Mouse (Mus musculus) NIH3T3 (cell line): ENCODE results near the gene Sv2c.

Experiments
- DNase-seq: peaks from one replicate; pipeline ENCODE4 v3.0.0-alpha.2; 2012; ENCODE audit warnings: low read depth

The Sv2c gene

DNA sequence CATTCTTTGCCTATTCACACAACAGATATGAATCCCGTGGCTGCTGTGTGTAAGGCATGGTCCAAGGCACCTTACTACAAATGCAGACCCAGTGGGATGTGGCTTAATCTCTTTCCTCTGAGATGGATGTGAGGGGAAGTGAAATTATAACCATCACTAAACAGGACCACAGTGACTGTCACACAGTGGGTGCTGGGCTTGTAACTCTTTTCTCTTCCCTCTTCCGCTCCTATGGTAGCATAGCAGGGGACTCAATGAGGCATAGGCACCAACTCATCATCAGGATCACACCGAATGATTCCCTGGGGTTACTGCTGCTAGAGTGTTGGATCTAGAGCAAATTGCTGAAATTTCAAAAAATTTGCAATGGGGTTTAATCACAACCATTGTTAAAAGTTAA, 188.5 kb downstream of the Sv2c start:
- no peak for DNase-seq

DNA sequence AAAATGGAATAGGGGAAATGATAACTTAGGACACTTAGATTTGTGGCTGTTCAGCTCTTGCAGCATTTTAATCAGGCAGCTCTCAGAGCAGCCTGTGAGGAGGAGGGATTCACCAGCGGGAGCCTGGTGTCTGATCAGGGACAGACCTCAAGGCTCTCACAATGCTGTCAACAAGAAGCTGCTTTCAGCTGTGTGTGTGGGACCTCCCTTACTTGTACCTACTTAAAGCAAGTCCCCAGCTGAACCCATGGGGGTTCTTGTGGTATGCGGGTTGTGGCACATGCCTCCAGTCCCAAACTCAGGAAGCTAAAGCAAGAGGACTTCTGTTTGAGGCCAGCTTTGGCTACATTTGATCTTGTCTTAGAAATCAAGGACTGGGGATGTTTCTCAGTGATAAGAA, 189.8 kb downstream of the Sv2c start:
- no peak for DNase-seq

DNA sequence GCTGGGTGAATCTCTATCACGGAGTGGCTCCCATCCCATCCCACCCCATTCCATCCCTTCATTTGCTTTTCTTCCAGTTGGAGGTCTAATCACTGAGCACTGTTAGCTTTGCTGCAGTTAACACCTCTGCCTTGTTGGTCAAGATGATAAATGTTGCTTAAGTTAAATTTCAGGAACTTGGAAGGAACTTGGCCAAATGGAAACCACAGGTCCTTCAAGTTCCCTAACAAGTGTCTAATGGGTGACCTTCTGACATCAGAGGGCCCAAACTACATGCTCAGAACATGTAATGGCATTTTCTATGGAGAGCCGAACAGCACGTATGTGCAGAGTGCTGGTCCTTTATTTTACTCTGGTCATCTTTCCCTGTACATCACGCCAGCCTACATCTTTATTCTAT, 190.5 kb downstream of the Sv2c start:
- DNase-seq: no peak

DNA sequence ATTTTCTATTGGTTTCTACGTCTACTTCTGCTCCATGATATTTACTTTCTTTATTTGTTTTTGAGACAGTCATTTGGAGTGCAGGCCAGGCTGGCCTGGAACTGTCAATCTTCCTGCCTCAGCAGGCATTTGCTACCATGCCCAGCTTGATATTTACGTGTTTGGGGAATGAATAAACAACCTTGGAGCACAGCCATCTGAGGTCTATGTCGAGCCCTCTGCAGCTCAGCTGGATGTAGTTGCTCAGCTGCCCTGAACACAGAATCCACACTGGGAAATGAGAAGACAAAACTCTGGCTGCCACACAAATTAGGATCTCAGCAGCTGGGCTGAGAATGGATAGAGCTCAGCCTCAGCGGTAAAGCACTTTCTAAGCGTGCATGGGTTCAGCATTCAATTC, 191.6 kb downstream of the Sv2c start:
- DNase-seq: no peak

DNA sequence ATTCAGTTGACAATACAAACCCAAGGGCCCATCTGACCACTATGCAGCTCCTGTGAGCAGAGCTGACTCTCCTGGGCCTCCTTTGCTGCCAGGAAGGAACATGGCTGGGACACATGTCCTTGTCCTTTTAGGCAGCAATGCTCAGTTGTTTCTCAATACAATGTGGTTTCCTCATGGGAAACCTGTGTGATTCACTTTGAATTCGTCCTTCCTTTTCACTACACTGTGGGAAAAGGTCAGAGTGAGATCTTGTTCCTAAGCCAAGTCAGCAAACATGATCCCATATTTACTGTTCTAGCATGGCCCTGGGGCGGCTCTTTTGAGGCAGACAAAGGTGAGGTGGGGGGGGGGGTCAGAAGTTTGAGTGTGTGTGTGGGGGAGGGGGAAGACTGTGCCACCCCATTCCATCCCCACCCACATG, 208.2 kb downstream of the Sv2c start:
- no peak for DNase-seq

DNA sequence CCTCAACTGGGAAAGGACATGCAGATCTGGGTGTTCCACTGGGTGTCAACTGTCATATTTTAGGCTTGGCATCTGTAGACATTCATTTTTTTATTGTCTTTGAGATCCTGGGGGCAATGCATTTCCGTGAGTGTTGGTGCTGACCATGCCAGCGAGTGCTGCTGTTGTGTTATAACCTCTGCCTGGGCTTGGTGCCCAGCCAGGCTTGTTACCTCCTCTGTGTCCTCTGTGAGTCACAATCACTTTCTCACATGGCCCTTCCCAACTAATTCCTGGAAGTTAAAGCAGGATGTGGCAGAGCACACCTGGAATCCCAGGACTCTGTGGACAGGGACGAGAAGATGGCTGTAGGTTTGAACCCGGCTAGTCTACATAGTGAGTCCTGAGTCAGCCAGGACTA, 209.8 kb downstream of the Sv2c start:
- DNase-seq: no peak

DNA sequence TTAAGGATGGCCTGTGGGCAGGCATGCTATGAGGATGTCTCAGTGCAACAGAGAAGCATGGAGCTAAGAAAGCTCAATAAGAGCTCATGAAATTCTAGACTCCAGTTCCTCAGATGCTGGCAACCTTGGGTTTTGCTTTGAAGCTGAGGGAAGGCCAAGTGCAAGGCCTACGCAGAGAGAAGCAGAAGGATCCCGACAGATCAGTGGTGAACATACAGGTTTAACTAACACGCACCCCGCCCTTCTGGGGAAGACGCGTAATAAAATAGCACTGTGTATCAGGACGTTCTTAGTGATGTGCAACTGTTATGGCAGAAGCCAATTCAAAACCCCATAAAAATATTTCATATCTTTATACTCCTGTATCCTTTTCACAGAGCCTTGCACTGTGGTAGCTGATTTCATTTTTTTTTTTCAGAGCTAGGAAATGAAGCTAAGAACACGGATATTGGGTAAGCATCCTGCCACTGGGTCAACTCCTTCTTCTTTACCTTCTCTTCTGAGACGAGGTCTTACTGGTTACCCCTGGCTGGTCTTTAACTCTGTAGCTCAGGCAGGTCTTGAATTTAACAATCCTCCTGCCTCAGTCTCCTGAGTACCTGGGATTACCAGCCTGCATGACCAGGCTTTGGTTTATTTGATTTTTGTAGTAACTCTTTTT, 213.6 kb downstream of the Sv2c start:
- DNase-seq: no peak

DNA sequence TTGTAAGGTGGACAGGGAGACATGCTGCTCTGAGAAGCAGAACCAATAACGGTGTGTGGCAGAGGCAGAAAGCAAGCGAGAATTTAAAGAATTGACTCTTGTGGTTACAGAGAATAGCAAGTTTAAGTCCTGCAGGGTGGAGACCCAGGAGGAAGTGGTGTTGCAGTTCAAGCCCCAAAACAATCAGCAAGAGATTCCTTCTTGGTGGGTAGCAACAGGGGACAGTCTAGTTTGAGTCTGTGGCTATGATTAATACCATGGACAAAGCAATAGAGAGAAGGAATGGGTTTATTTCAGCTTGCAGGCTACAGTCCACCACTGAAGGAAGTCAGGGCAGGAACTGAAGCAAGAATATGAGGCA, 219.4 kb downstream of the Sv2c start:
- no peak for DNase-seq

DNA sequence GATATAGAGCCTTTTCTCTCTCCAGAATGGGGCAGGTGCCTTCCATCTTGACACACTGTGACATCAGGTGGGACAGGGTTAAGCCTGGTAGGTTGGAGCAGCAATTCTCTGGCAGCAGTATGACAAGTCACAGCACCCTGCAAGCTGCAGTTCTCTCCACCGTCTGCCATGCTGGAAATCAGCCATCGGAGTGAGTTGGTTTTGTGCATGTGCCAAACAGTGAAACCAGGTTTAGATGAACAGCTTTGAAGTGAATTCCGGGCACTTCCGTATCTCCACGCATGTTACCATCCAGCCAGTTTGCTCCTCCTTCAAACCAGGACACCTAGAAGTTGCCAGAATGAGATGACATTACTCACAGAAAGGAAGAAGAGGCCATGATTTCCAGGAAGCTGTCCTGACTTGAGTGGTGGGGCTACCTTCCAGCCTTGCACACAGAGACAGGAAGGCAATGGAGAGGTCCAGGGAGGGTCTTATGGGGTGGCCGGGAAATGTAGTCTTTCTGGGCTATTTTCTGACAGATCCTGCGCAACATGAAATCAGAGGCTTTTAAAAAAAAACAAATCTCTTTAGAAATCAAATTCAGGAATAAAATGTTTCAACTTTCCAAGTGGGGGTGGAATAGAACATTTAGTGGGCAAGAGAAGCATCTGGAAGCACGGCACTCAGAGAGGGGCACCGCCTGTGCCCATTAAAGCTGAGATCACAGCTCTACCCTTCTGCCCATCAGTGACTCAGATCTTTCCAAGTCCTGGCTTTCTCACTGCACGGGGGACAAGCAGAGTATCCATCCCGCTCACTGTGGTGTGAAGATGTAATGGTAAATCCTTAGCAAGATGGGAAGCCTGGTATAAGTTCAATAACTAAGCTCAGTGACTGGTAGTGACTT, 220.0 kb downstream of the Sv2c start:
- DNase-seq: no peak

DNA sequence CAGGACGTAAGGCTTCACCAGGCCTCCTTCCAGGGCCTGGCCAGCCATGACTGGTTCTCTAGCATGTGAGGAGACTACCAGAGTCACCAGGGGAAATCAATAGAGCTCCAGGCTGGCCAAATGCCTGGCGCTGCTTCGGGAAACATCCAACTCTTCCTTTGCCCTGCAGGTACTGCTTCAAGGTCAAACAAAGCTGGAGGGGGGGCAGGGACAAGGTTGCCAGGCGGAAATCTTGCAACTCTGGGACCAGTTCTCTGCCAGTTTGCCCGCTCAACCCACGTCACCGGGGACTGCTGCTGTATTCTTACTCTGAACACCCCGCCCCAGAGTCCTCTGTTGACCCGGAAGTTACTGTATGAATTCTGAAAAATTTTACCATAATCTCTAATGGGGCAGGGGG, 222.1 kb downstream of the Sv2c start:
- DNase-seq: no peak

DNA sequence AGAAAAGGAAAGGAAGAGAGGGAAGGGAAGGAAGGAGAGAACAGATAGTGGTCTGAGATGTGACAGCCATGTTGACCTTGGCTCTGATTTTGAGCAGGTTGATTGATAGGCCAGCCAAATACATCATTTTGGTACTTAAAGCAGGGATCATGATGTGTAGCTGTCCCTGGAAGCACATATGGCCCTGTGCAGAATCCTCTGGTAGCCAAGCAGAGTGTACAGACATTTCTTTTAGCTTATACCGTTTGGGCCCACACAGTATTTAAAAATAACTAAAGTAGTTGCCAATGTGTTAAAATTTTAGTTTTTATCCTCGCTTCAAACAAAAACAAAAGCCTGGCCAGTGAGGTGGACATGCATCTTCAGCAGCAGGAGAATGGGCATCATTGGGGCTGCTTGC, 223.1 kb downstream of the Sv2c start:
- DNase-seq: no peak
